Mouse (Mus musculus): ENCODE results near the gene Tex19.2. TPM values are rescaled to one million over a fixed set of nuclear protein-coding genes. Genes with fewer than 3 reads are reported as not detected.

Tex19.2 gene
- total RNA-seq (2021) = not detected
- long read RNA-seq = 0 reads

DNA sequence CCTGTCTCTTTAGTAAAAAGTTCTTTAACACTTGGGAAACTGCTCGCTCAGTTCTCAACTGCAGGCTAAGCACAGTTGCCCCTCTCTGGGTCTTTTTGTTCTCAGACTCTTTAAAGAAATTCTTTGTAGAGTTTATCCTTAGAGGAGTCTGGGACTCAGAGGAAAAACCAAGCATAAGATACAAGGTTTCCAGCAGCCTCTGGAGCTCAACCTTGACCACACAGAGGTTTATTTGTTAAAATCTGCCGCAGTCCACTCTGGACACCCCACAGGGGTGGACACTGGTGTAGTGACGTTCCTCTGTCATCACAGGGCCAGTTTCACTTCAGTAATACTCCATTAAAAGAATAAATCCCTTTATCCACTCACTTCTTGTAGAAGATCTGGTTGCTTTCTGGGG lies at the start of gene Tex19.2:
Tex19.2 (minus strand) TSS at position 101 of the 400 bp plus-strand sequence.
- no peak for DNase-seq (ENCODE audit: low spot score in 2 of 2)

DNA sequence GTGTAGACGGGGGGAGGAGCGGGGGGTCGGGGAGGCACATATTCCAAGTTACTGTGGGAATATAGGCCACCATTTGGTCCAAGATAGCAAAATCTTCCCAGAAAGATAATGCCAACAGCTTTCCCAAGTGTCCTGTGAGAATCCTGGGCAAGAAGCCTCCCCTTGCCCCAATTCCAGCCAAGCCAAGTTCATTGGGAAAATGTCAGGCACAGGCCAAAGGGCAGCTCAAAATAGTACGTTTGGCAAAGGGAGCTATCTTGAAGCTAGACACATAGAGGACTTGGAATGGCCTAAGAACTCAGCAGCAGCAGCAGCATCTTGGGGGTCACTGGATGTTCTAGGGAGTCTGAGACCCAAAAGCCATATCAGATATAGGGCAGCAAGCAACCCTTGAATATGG lies 45.3 kb upstream of the Tex19.2 start:
- no peak for DNase-seq (ENCODE audit: low spot score in 2 of 2)

DNA sequence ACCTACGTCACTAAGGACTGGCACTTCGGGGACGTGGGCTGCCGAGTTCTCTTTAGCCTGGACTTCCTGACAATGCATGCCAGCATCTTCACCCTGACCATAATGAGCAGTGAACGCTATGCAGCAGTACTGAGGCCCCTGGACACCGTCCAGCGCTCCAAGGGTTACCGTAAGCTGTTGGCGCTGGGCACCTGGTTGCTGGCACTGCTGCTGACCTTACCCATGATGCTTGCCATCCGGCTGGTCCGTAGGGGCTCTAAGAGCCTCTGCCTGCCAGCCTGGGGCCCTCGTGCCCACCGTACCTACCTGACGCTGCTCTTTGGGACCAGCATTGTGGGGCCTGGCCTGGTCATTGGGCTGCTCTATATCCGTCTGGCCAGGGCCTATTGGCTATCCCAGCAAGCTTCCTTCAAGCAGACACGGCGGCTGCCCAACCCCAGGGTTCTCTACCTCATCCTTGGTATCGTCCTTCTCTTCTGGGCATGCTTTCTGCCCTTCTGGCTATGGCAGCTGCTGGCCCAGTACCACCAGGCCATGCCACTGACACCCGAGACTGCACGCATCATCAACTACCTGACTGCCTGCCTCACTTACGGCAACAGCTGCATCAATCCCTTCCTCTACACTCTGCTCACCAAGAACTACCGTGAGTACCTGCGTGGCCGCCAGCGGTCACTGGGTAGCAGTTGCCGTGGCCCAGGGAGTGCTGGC lies 42.3 kb upstream of the Tex19.2 start:
- DNase-seq (ENCODE audit: low spot score in 2 of 2) = no peak

DNA sequence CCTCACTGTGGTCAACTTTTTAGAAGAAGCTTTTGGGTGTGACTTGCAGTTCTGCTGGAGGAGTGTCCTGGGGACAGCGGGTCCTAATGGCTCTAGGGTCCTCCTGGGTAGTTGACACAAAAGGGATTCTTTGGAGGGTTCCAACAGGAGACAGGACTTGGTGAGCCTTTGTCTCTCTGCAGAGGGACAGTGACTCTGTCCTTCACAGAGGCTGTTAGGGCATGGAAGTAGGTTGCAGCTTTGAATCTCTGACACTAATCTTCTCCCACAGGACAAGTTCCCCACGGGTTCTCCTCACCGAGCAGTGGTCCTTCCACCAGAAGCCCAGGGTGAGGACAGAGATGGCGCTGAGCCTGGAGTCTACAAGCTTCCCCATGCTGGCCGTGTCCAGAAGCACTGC lies 41.5 kb upstream of the Tex19.2 start, which contains the start of gene Uts2r:
Uts2r (plus strand) TSS at position 301 of the 400 bp plus-strand sequence.
- DNase-seq (ENCODE audit: low spot score in 2 of 2) = no peak

DNA sequence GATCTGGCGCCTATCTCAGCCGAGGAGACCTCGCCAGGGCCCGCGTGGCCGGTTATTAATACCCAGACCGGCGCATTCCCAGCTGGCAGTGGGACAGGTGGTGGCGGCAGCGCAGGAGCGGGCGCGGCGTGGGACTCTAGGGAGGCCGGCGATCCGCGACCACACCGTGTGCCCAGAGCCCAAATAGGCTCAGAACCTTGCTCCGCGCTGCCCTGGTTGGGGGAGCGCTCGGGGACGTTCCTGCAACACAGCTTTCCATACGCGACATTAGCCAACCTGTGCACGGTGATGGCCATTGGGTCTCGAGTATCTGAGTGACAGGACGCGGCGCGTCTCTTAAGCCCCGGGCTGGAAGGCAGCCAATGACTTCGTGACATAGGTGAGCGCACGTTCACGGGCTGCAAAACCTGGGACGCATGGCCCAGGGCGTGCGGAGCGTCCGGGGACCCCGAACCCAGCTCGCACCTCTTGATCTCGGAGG lies 38.0 kb upstream of the Tex19.2 start:
- DNase-seq (ENCODE audit: low spot score in 2 of 2) = peak; percentile 17 to 25

DNA sequence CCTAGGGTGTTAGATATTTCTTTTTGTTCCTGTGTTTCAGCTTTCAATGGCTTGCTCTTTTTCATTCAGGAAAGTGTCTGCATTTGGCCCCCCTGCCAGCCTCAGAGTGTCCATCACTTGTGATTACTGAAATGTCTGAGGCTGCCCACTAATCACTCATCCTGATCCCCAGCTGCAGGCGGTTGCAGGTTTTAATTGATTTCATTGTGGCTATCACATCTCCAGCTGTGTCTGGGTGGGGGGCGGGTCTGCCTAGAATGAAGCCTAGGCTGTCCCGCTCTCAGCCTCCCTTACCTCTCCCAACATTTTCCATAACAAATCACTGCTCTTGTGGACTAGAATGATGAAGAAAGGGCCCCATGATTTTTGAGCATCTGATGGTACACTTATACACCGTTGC lies 35.7 kb upstream of the Tex19.2 start:
- no peak for DNase-seq (ENCODE audit: low spot score in 2 of 2)

DNA sequence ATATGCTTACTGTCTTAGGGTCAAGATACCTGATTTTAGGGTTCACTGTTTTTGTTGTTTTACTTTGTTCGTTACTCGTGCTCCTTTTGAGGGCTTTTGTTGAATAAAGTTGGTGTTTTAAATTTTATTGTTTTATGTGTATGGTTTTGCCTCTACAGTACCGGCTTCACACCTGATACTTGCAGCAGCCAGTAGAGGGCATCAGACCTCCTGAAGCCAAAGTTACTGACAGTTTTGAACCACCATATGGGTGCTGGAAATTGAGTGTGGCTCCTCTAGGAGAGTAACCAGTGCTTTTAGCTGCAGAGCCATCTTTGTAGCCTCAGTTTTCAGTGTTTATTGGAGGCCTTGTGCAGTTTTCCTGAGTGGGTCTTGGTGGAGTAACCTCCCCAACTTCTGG lies 29.7 kb upstream of the Tex19.2 start:
- DNase-seq (ENCODE audit: low spot score in 2 of 2) = no peak

DNA sequence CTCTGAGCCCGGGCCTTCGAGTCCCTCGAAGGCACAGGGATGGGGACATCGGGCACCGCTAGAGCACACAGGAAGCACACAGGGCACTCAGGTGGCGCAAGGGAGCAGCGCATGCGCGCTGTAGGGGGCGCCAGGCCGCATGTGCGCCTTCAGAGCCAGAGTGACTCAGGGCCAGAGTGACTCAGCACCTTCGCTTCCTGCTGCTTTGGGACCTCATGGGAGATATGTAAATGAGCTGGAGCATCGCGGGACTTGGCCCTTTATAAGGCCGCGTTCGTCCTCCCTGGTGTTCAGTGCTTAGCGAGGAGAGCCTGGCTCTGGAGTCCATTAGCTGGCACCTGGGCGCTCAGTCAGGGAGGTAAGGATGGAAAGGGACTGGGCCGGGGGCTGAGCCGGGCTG lies 27.4 kb upstream of the Tex19.2 start, which contains the start of gene Tex19.1:
Tex19.1 (plus strand) TSS at position 279 of the 400 bp plus-strand sequence.
- DNase-seq (ENCODE audit: low spot score in 2 of 2) = no peak

DNA sequence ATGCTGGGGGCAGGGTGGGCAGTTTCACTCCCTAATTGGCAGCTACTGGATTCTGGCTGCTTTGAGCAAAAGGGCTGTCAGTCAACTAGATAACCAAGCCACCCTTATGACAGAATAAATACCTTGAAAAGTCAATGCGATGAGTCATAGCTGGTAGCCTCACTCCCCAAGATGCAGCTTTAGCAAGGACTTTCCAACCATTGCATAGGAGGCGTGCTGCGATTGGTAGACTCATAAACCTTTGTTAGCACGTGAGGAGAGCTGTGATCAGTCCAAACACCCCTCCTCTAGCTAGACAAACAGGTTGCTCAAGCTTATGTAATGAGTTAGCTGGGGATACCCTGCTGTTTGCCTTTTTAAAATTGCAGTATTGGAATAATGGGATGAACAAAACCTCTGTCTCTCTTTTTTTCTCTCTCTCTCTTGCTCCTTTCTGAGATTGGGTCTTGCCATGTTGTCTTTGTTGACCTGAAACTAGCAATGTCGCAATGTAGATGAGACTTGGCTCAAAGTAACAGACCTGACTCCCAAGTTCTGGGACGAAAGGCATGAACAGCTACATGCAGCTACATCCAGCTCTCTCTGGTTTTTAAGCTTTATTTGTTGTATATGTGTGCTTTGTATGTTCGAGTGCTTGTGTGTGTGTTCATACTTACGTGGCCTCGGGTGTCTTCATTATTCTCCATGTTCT lies 25.0 kb upstream of the Tex19.2 start:
- DNase-seq (ENCODE audit: low spot score in 2 of 2) = no peak

DNA sequence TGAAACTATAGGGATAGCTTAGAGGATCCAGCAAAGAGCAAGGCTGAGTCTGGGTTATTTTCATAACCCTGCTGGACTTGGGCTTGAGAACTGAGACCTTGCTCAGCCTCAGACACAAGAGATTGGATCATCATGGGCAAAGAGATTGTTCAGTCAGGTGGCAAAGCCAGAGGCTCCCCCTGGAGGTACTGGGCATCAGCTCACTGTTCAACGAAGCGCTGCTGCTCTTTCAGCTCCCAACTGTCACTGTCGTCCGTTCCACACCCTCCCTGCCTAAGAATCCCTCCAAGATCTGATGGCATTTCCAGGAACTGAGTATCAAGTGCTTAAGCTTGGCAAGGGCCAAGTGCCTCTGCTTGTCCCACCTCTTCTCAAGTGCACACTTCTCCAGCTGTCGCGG lies 20.3 kb upstream of the Tex19.2 start:
- no peak for DNase-seq (ENCODE audit: low spot score in 2 of 2)

DNA sequence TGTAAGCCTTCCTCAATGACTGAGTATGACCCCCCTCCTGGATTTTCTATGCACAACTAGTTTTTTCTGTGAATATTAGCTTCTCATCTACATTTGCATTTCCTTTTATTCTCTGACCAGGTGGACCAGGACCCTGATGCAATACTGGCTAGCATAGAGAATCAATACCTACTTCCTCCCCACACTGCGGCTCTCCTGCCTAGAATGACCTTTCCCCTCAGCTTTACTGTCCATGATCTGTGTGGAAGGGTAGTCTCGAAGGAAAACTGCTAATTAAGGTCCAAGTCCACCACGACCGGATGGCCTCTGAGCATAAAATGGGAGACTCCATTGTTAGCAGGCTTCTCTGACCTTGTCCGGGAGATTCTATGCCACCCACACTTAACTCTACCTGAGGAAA lies 19.2 kb upstream of the Tex19.2 start:
- DNase-seq (ENCODE audit: low spot score in 2 of 2) = no peak

DNA sequence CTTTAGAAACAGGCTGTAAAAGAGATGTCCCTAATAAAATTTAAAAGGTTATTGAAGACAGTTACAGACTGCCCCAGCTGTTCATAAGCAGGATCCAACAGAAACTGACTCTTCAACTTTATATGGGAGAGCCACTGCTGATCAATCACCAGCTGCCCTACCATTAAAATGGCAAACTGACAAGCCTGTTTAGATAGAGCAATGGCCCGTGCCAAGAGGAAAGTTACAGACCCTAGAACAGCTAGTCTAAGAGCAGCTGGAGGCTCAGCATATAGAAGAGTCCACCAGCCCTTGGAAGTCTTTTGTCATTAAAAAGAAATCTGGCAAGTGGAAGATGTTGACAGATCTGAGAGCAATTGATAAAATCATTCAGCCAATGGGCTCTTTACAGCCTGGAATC lies 16.1 kb upstream of the Tex19.2 start:
- DNase-seq (ENCODE audit: low spot score in 2 of 2) = no peak

DNA sequence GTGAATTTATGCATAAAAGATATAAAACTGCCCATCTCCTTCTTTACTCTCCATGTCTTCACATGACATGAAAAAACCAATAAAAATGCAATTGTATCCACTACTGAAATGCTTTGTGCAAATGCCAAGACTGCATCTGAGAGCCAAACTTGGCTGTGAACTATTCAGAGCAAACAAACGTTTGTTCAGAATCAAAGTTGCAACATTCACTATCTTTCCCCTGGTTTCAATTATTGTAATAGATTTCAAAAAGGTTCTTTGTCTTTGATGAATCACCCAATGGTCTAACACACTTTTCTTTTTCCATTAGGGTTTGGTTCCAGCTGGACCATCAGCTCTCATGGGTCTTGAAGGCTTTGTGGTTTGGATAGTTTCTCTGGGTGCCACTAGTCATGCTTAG lies 11.1 kb upstream of the Tex19.2 start:
- no peak for DNase-seq (ENCODE audit: low spot score in 2 of 2)

DNA sequence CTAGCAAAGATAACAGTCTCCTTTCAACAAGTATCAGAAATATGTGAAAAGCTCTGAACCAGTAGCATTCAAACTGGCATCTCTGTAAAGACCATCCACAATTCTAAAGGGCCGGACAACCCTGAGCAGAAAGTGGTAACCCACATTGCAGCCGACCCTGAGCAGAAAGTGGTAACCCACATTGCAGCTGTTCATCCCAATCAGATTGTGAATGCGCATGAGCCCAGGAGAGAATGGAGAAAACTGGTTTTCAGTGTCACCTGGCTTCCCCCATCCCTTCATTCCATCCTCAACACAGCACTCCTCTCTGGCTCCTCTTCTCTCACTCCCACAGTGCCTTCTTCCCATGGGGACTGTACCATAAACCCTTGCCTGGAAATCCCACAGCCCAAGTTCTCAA lies 9.0 kb upstream of the Tex19.2 start:
- DNase-seq (ENCODE audit: low spot score in 2 of 2) = no peak

DNA sequence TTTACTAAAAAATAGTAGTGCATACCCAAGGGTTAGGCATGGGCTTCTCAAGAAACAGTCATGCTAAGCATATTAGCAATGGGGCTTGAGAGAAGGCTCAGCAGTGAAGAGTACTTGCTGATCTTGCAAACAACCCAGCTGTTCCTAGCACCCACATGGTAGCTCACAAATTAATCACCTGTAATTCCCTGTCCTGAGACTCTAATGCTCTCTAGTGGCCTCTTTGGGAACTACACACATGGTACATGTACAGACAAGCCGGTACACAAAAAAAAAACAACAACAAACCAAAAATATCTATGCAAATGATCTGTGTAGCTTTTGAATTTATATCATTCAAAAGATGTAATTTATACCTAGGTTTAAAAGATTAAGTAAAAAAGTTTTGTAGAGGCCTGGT lies 7.9 kb upstream of the Tex19.2 start:
- DNase-seq (ENCODE audit: low spot score in 2 of 2) = no peak

DNA sequence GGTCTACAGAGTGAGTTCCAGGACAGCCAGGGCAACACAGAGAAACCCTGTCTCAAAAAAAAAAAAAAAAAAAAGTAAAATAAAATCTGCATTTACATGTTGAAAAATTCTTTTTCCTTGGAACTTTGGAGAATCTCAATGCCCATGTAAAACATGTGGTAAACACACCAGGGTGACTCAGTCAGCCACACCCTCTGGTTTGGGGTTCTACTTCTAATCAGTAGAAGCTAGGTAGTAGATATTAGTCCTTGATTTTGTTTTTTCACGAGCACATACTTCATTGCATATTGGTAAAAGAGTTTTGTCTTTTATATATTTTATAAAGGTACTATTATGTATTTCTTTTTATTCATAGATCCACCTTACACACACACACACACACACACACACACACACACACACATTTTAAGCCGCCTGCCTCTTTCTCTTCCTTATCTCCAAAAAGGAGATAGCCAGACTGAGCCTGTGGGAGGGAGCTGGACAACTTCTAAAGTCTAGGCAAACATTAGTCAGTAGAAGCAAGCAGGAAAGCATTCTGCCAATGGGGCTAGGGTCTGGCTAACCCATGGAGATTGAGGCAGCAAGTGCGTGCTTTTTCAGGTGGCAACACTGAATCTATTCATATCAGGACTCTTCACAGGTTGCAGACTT lies 7.2 kb upstream of the Tex19.2 start:
- DNase-seq (ENCODE audit: low spot score in 2 of 2) = no peak

DNA sequence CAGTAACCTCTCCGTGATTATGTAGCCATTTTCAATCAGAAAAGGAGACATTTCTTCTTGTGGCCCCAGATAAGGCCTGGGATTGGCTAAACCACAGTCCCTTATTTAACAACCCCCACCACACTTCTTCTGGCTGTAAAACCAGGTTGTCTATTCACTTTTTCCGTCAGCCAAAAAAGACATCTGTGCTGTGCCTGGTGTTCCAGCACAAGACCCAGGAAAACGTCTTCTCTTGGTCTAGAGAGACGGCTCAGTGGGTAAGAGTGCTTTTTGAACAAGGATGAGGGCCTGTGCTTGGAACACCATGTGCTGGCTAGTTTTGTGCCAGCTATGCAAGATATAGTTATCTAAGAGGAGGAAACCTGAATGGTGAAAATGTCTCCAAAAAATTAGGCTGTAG lies 5.0 kb upstream of the Tex19.2 start:
- no peak for DNase-seq (ENCODE audit: low spot score in 2 of 2)

DNA sequence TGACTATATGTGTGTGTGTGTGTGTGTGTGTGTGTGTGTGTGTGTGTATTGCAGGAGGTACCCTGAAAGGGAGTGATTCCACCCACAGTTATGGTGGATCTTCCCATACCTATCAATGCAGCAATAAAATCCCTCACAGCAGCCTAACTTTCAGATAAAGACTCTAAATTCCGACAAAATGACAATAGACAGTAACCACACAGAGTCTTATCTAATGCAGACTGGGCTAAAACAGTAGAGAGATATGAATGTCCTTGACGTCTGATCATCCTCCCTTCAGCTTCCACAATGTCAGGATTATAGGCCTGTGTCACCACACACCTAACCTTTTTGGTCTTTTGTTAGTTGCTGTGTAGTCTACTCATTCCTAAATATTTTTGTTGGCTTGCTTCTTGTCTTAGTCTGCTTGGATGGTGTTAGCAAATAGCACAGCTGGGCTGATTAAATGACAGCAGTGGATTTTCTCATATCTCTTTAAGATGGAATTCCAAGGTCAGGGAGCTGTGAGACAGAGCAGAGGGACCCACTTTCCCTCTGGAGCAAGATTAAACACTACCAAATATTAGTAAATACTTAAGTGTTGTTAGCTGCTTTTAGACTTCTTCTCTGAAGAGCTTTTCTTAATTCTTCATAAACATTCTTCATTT lies 3.7 kb upstream of the Tex19.2 start:
- DNase-seq (ENCODE audit: low spot score in 2 of 2) = no peak

DNA sequence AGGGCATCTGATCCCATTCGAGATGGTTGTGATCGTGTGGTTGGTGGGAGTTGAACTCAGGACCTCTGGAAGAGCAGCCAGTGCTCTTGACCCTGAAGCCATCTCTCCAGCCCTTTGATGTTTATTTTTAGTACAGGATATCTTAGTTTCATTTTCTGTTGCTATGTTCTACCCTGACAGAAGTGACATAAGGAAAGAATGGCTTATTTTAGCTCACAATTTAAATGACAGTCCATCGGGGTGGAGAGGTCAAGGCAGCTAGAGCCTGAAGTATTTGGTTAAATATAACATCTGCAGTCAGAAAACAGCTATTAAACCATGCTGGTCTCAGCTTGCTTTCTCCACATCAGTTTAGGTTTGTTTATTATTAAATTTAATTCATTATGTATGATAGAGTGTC lies 2.7 kb upstream of the Tex19.2 start:
- DNase-seq (ENCODE audit: low spot score in 2 of 2) = no peak

DNA sequence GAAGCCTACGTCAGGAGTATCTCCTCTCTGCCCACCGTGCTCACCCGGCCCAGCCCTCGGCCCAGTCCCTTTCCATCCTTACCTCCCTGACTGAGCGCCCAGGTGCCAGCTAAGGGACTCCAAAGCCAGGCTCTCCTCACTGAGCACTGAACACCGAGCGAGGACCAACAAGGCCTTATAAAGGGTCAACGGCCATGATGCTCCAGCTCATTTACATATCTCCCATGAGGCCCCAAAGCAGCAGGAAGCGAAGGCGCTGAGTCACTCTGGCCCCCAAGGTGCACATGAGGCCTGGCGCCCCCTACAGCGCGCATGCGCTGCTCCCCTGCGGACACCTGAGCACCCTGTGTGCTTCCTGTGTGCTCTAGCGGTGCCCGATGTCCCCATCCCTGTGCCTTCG lies 371 bp downstream of the Tex19.2 start:
- no peak for DNase-seq (ENCODE audit: low spot score in 2 of 2)

DNA sequence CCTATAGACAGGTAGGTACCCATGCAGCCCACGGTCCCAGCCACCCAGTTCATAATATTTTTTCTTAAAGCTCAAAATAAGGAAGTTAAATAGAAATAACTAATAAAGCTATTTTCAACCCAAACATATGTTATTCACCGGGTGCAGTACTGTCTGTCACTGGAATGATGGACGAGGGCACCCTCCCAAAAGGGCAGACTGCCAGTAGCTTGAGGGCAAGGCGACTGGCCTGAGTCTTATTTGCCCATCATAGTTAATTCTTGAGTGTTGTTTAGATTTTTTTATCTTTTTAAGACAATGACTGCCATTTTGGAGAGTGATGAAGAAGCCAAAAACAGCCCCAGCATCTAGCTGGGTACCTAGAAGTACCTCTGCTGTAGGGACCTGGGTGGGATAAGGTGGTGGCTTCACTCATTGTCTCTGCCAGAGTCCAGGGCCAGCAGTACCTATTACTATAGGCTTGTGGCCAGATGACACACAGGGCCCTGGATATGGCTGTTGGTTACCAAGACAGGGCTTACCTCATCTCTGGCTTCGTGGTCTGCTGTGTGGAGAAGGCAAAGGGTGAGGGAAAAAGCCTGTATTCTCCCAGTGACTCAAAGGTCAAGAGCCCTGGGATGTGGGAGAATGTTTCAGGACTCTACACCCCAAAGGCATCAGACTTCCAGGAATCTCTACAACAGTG lies 6.2 kb downstream of the Tex19.2 start:
- no peak for DNase-seq (ENCODE audit: low spot score in 2 of 2)
